Mouse (Mus musculus) hindbrain, embryonic 15.5 days (tissue): ENCODE data around the gene Nup93. TPM values are rescaled to one million over a fixed set of nuclear protein-coding genes. Genes with fewer than 3 reads are reported as not detected.

Experiments
- ATAC-seq: fragments of 200-750 bp; cut with Nextera tagmentation; 2 replicates; pipeline ENCODE4 v1.8.0; 2017; ENCODE audit warnings: low read depth, moderate number of reproducible peaks, moderate TSS enrichment; ENCODE audit not compliant: low FRiP score
- H3K27ac ChIP-seq: fragments of 300-500 bp; sonication (generic); replicated peaks from 2 replicates; pipeline ENCODE4 v1.5.1; 2015; ENCODE audit warnings: mild to moderate bottlenecking, inconsistent platforms
- H3K27me3 ChIP-seq: fragments of 300-500 bp; sonication (generic); 2 replicates; pipeline ENCODE4 v1.6.1; 2015; ENCODE audit warnings: control low read depth, inconsistent platforms
- H3K36me3 ChIP-seq: fragments of 300-500 bp; sonication (generic); 2 replicates; pipeline ENCODE4 v1.6.1; 2015; ENCODE audit warnings: control low read depth, inconsistent platforms
- H3K4me1 ChIP-seq: fragments of 300-500 bp; sonication (generic); replicated peaks from 2 replicates; pipeline ENCODE4 v1.6.1; 2015; ENCODE audit warnings: control low read depth, inconsistent platforms
- H3K4me2 ChIP-seq: fragments of 300-500 bp; sonication (generic); 2 replicates; pipeline ENCODE4 v1.6.1; 2015; ENCODE audit warnings: moderate library complexity, mild to moderate bottlenecking, inconsistent platforms
- H3K4me3 ChIP-seq: fragments of 300-500 bp; sonication (generic); 2 replicates; pipeline ENCODE4 v1.5.1; 2015; ENCODE audit warnings: mild to moderate bottlenecking, inconsistent platforms
- H3K9ac ChIP-seq: fragments of 300-500 bp; sonication (generic); 2 replicates; pipeline ENCODE4 v1.6.1; 2015; ENCODE audit warnings: inconsistent platforms
- H3K9me3 ChIP-seq: fragments of 300-500 bp; sonication (generic); 2 replicates; pipeline ENCODE4 v1.6.1; 2016; ENCODE audit warnings: control low read depth, inconsistent platforms
- WGBS: fragments of 180-500 bp; shearing (Covaris S2); methylation state at CpG from one replicate; pipeline ENCODE4 v1.1.7; 2015; 5-methylcytosine and 5-hydroxymethylcytosine counted together
- polyA plus RNA-seq: library from polyadenylated mRNA; unstranded; fragments of >200 nt; fragmentation: Nextera tagmentation; extraction: Ambion mirVana; gene quantifications from 2 replicates; pipeline ENCODE4 v1.2.1, GENCODE M21; 2015

Nup93 gene
- polyA plus RNA-seq, 1 experiment from 2014 or later, result 58.9 TPM

- no peaks in the 10 kb centered on the region for H3K36me3 ChIP-seq
- H3K9me3 ChIP-seq, result no peaks in the 10 kb centered on the region
- ATAC-seq, result no peak
- no peak overlapping the region for H3K9ac ChIP-seq
- peak overlapping the region; percentile 56 for H3K4me2 ChIP-seq
- peaks cover 15% of the 10 kb centered on the region for H3K4me1 ChIP-seq
- H3K27ac ChIP-seq, result no peak overlapping the region
- peak overlapping the region; percentile 30 for H3K4me3 ChIP-seq
- WGBS, result 31% methylated on average over 21 of the region's 21 CpGs
- peaks cover 16% of the 10 kb centered on the region for H3K27me3 ChIP-seq
Observed at GRCm38 (mm10) chr8:94191101-94191691, 23.2 kb upstream of the Nup93 start.

GRCm38 (mm10) chr8:94192926-94193325 is 21.4 kb upstream of the Nup93 start:
- H3K36me3 ChIP-seq, result no peaks in the 10 kb centered on the region
- H3K4me1 ChIP-seq, result peaks cover 3% of the 10 kb centered on the region; the same call in 1 of the 2 replicates
- no peaks in the 10 kb centered on the region for H3K9me3 ChIP-seq
- ATAC-seq, result no peak
- 60% methylated on average over 1 of the region's 1 CpGs for WGBS
- H3K4me3 ChIP-seq, result no peak overlapping the region
- H3K27me3 ChIP-seq, result 0 out of 2 replicates have a peak, but pooled peaks cover 2% of the 10 kb centered on the region
- H3K9ac ChIP-seq, result no peak overlapping the region
- H3K4me2 ChIP-seq, result no peak overlapping the region
- no peak overlapping the region for H3K27ac ChIP-seq

GRCm38 (mm10) chr8:94194591-94195223 is 19.7 kb upstream of the Nup93 start:
- Histone ChIP-seq H3K4me2 (no peak overlapping the region), H3K4me3 (no peak overlapping the region), H3K9me3 (no peaks in the 10 kb centered on the region), H3K4me1 (peaks cover 3% of the 10 kb centered on the region; the same call in 1 of the 2 replicates), H3K9ac (no peak overlapping the region), H3K36me3 (no peaks in the 10 kb centered on the region), H3K27ac (no peak overlapping the region), H3K27me3 (0 out of 2 replicates have a peak, but pooled peaks cover 2% of the 10 kb centered on the region)
- ATAC-seq, result no peak
- WGBS, result 93% methylated on average over 7 of the region's 7 CpGs

- H3K27ac ChIP-seq, result no peak overlapping the region
- WGBS, result 44% methylated on average over 10 of the region's 10 CpGs
Observed at GRCm38 (mm10) chr8:94199202-94199869, 15.0 kb upstream of the Nup93 start.

GRCm38 (mm10) chr8:94204043-94204442 is 10.3 kb upstream of the Nup93 start:
- H3K9me3 ChIP-seq, result no peaks in the 10 kb centered on the region
- WGBS, result 73% methylated on average over 3 of the region's 3 CpGs
- no peaks in the 10 kb centered on the region for H3K27me3 ChIP-seq
- no peak overlapping the region for H3K4me2 ChIP-seq
- H3K9ac ChIP-seq, result no peak overlapping the region
- no peak overlapping the region for H3K4me3 ChIP-seq
- no peaks in the 10 kb centered on the region for H3K36me3 ChIP-seq
- no peak for ATAC-seq
- no peaks in the 10 kb centered on the region for H3K4me1 ChIP-seq
- no peak overlapping the region for H3K27ac ChIP-seq

More at GRCm38 (mm10) chr8:94199202-94199869, 15.0 kb upstream of the Nup93 start:
- Histone ChIP-seq H3K4me3 (no peak overlapping the region), H3K4me1 (no peaks in the 10 kb centered on the region), H3K36me3 (no peaks in the 10 kb centered on the region), H3K4me2 (0 out of 2 replicates have a peak overlapping the region, but pooled peaks have one; percentile 29), H3K9me3 (no peaks in the 10 kb centered on the region), H3K9ac (no peak overlapping the region), H3K27me3 (no peaks in the 10 kb centered on the region)
- ATAC-seq, result peak; percentile 54; the same call in 1 of the 2 replicates

GRCm38 (mm10) chr8:94205736-94206135 is 8.6 kb upstream of the Nup93 start:
- no peaks in the 10 kb centered on the region for H3K36me3 ChIP-seq
- no peak overlapping the region for H3K4me3 ChIP-seq
- H3K27me3 ChIP-seq, result no peaks in the 10 kb centered on the region
- no peak overlapping the region for H3K4me2 ChIP-seq
- no peaks in the 10 kb centered on the region for H3K4me1 ChIP-seq
- WGBS, result 17% methylated on average over 5 of the region's 5 CpGs
- no peaks in the 10 kb centered on the region for H3K9me3 ChIP-seq
- ATAC-seq, result 0 out of 2 replicates have a peak, but pooled peaks have one; percentile 65
- no peak overlapping the region for H3K27ac ChIP-seq
- no peak overlapping the region for H3K9ac ChIP-seq

GRCm38 (mm10) chr8:94206256-94206655 is 8.1 kb upstream of the Nup93 start:
- Histone ChIP-seq H3K27me3 (no peaks in the 10 kb centered on the region), H3K4me1 (no peaks in the 10 kb centered on the region), H3K4me2 (no peak overlapping the region), H3K4me3 (no peak overlapping the region), H3K27ac (no peak overlapping the region), H3K9ac (no peak overlapping the region), H3K36me3 (no peaks in the 10 kb centered on the region), H3K9me3 (no peaks in the 10 kb centered on the region)
- WGBS, result 78% methylated on average over 8 of the region's 8 CpGs
- no peak for ATAC-seq

- no peak overlapping the region for H3K4me3 ChIP-seq
- no peak overlapping the region for H3K4me2 ChIP-seq
- H3K27ac ChIP-seq, result no peak overlapping the region
- no peaks in the 10 kb centered on the region for H3K9me3 ChIP-seq
- H3K36me3 ChIP-seq, result no peaks in the 10 kb centered on the region
- H3K4me1 ChIP-seq, result no peaks in the 10 kb centered on the region
- no peak for ATAC-seq
- no peaks in the 10 kb centered on the region for H3K27me3 ChIP-seq
- H3K9ac ChIP-seq, result no peak overlapping the region
- 56% methylated on average over 2 of the region's 2 CpGs for WGBS
Observed at GRCm38 (mm10) chr8:94207491-94207890, 6.9 kb upstream of the Nup93 start.

GRCm38 (mm10) chr8:94209639-94210038 is 4.7 kb upstream of the Nup93 start:
- Histone ChIP-seq H3K27me3 (no peaks in the 10 kb centered on the region), H3K4me1 (peaks cover 4% of the 10 kb centered on the region), H3K9me3 (no peaks in the 10 kb centered on the region), H3K27ac (no peak overlapping the region), H3K9ac (no peak overlapping the region), H3K4me3 (no peak overlapping the region), H3K36me3 (no peaks in the 10 kb centered on the region), H3K4me2 (no peak overlapping the region)
- no peak for ATAC-seq
- WGBS, result 71% methylated on average over 6 of the region's 6 CpGs

- peaks cover 8% of the 10 kb centered on the region for H3K4me1 ChIP-seq
- H3K4me2 ChIP-seq, result no peak overlapping the region
- no peak for ATAC-seq
- no peak overlapping the region for H3K4me3 ChIP-seq
- no peaks in the 10 kb centered on the region for H3K36me3 ChIP-seq
- 60% methylated on average over 3 of the region's 3 CpGs for WGBS
- H3K27ac ChIP-seq, result no peak overlapping the region
- no peaks in the 10 kb centered on the region for H3K9me3 ChIP-seq
- no peak overlapping the region for H3K9ac ChIP-seq
- no peaks in the 10 kb centered on the region for H3K27me3 ChIP-seq
Observed at GRCm38 (mm10) chr8:94210225-94210624, 4.1 kb upstream of the Nup93 start.

- H3K9ac ChIP-seq, result no peak overlapping the region
Observed at GRCm38 (mm10) chr8:94213819-94214218, 545 bp upstream of the Nup93 start.

GRCm38 (mm10) chr8:94227381-94227939 is 13.1 kb downstream of the Nup93 start:
- Histone ChIP-seq H3K4me3 (no peak overlapping the region), H3K4me1 (no peaks in the 10 kb centered on the region), H3K9ac (no peak overlapping the region), H3K36me3 (peaks cover 9% of the 10 kb centered on the region), H3K27ac (no peak overlapping the region), H3K4me2 (no peak overlapping the region), H3K9me3 (no peaks in the 10 kb centered on the region), H3K27me3 (no peaks in the 10 kb centered on the region)
- WGBS, result 87% methylated on average over 7 of the region's 7 CpGs
- no peak for ATAC-seq

More at GRCm38 (mm10) chr8:94213819-94214218, 545 bp upstream of the Nup93 start:
- Histone ChIP-seq H3K9me3 (no peaks in the 10 kb centered on the region), H3K4me2 (peak overlapping the region; percentile 80), H3K27me3 (no peaks in the 10 kb centered on the region), H3K4me1 (peaks cover 25% of the 10 kb centered on the region), H3K36me3 (no peaks in the 10 kb centered on the region), H3K27ac (0 out of 2 replicates have a peak overlapping the region, but pooled peaks have one; percentile 16), H3K4me3 (peak overlapping the region; percentile 66)
- 65% methylated on average over 6 of the region's 6 CpGs for WGBS
- ATAC-seq, result no peak
